Comparison of ENCODE assay signal across 8 mouse cellular contexts in genomic region chr6:100206741-100207275, GRCm38 (mm10).
DNase-seq lines count a peak whose midpoint lies in the region; ATAC-seq lines count a peak whose summit lies in the region.

No protein-coding gene starts in this region.

- H3K27ac ChIP-seq in lung, embryonic 15.5 days = no peak overlapping the region
- H3K27ac ChIP-seq in heart, embryonic 12.5 days (ENCODE audit: poor library complexity, severe bottlenecking) = peak overlapping the region; percentile 58; the same call in 1 of the 2 replicates
- H3K27ac ChIP-seq in limb, embryonic 15.5 days = no peak overlapping the region

- H3K4me3 ChIP-seq in lung, embryonic 15.5 days = no peak overlapping the region
- H3K4me3 ChIP-seq in heart, embryonic 12.5 days = 0 out of 2 replicates have a peak overlapping the region, but pooled peaks have one; percentile 5
- H3K4me3 ChIP-seq in limb, embryonic 15.5 days = no peak overlapping the region

- ATAC-seq in lung, embryonic 15.5 days (ENCODE audit: borderline replicate concordance, extremely low read depth, low FRiP score, low TSS enrichment) = peak; percentile 53; the same call in 1 of the 2 replicates
- peak; percentile 63 for ATAC-seq in heart, embryonic 12.5 days (ENCODE audit: insufficient number of reproducible peaks, low FRiP score)
- ATAC-seq in limb, embryonic 15.5 days (ENCODE audit: insufficient number of reproducible peaks, low FRiP score, low TSS enrichment, low read depth) = no peak

- H3K4me2 ChIP-seq in lung, embryonic 15.5 days = peak overlapping the region; percentile 32; the same call in 1 of the 2 replicates
- H3K4me2 ChIP-seq in heart, embryonic 12.5 days = peak overlapping the region; percentile 60
- 0 out of 2 replicates have a peak overlapping the region, but pooled peaks have one; percentile 12 for H3K4me2 ChIP-seq in limb, embryonic 15.5 days

- 3% methylated on average over 14 of the region's 14 CpGs for WGBS in lung, embryonic 15.5 days
- 2% methylated on average over 14 of the region's 14 CpGs for WGBS in heart, embryonic 12.5 days
- WGBS in limb, embryonic 15.5 days = 5% methylated on average over 14 of the region's 14 CpGs

- peaks cover 54% of the 10 kb centered on the region for H3K4me1 ChIP-seq in lung, embryonic 15.5 days
- H3K4me1 ChIP-seq in heart, embryonic 12.5 days (replicated peaks) = peaks cover 45% of the 10 kb centered on the region
- peaks cover 23% of the 10 kb centered on the region for H3K4me1 ChIP-seq in limb, embryonic 15.5 days

- DNase-seq in lung, postnatal 14 days = no peak
- DNase-seq in kidney, postnatal 10 days = peak; percentile 59
- peak; percentile 90 to 91 for DNase-seq in right cerebral cortex, adult 2 months (ENCODE audit: low spot score in 2 of 2)
- DNase-seq in gastrocnemius, postnatal 10 days = no peak
- DNase-seq in spleen, postnatal 10 days (ENCODE audit: low spot score in 2 of 2) = no peak

- H3K36me3 ChIP-seq in lung, embryonic 15.5 days = no peaks in the 10 kb centered on the region
- no peaks in the 10 kb centered on the region for H3K36me3 ChIP-seq in heart, embryonic 12.5 days
- no peaks in the 10 kb centered on the region for H3K36me3 ChIP-seq in limb, embryonic 15.5 days

- no peaks in the 10 kb centered on the region for H3K9me3 ChIP-seq in lung, embryonic 15.5 days
- H3K9me3 ChIP-seq in heart, embryonic 12.5 days (replicated peaks) = 0 out of 2 replicates have a peak, but pooled peaks cover 4% of the 10 kb centered on the region
- no peaks in the 10 kb centered on the region for H3K9me3 ChIP-seq in limb, embryonic 15.5 days

- H3K9ac ChIP-seq in lung, embryonic 15.5 days = no peak overlapping the region
- H3K9ac ChIP-seq in heart, embryonic 12.5 days = peak overlapping the region; percentile 36; the same call in 1 of the 2 replicates
- H3K9ac ChIP-seq in limb, embryonic 15.5 days = no peak overlapping the region

- H3K27me3 ChIP-seq in lung, embryonic 15.5 days = no peaks in the 10 kb centered on the region
- 0 out of 2 replicates have a peak, but pooled peaks cover 3% of the 10 kb centered on the region for H3K27me3 ChIP-seq in heart, embryonic 12.5 days (replicated peaks)
- H3K27me3 ChIP-seq in limb, embryonic 15.5 days = peaks cover 23% of the 10 kb centered on the region; the same call in 1 of the 2 replicates

Comparison
In these comparisons a context has a peak if more than half of its experiments do, and no peak if none do; other contexts are left out.
1. DNase-seq: peak in kidney, postnatal 10 days (single experiment) and right cerebral cortex, adult 2 months (2 of 2); none in lung, postnatal 14 days (single experiment), gastrocnemius, postnatal 10 days (single experiment) and spleen, postnatal 10 days (0 of 2).
2. Peak in every context shown above with its lines, with median percentiles within 50 percentile points of each other: H3K4me2 ChIP-seq.